Mouse (Mus musculus): ENCODE data around the gene Macf1.

The Macf1 gene

DNA sequence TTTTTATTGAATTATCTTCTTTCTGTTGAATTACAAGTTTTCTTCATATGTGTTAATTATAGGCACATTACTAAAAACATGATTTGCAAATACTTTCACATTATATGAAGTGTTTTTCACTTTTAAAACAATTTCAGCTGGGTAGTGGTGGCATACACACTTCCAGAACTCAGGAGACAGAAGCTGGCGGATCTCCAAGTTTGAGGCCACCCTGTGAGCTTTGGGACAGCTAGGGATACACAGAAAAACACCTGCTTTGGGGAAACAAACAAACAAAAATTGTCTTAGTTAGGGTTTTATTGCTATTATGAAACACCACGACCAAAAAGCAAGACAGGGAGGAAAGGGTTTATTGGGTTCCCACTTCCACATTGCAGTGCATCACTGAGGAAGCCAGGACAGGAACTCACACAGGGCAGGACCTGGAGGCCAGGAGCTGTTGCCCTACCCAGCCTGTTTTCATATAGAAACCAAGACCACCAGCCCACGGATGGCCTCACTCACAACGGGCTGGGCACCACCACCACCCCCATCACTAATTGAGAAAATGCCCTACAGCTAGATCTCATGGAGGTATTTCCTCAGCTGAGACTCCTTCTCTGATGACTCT, 93.0 kb downstream of the Macf1 start:
- no peaks in the 10 kb centered on the region for H3K9me3 ChIP-seq (ENCODE audit: low read length)
- H3K27me3 ChIP-seq (ENCODE audit: insufficient read depth, low read length): no peaks in the 10 kb centered on the region
- TF ChIP-seq NANOG (IDR thresholded peaks at IDR 0.05; ENCODE audit: borderline replicate concordance, low read length) (no peak), CTCF (conservative IDR thresholded peaks at IDR 0.05; ENCODE audit: low read length) (no peak), POU5F1 (IDR thresholded peaks at IDR 0.05; ENCODE audit: borderline replicate concordance, low read length) (no peak)
- peaks cover 44% of the 10 kb centered on the region for H3K36me3 ChIP-seq (ENCODE audit: insufficient read depth, low read length)
- H3K4me1 ChIP-seq (replicated peaks; ENCODE audit: low read depth, low read length): peaks cover 71% of the 10 kb centered on the region
- no peak overlapping the region for H3K4me3 ChIP-seq (replicated peaks; ENCODE audit: low read length)

- H3K9me3 ChIP-seq (ENCODE audit: low read length): no peaks in the 10 kb centered on the region
- peaks cover 64% of the 10 kb centered on the region for H3K4me1 ChIP-seq (replicated peaks; ENCODE audit: low read depth, low read length)
- no peaks in the 10 kb centered on the region for H3K27me3 ChIP-seq (ENCODE audit: insufficient read depth, low read length)
- peaks cover 35% of the 10 kb centered on the region for H3K36me3 ChIP-seq (ENCODE audit: insufficient read depth, low read length)
- TF ChIP-seq NANOG (IDR thresholded peaks at IDR 0.05; ENCODE audit: borderline replicate concordance, low read length): no peak
- no peak for TF ChIP-seq CTCF (conservative IDR thresholded peaks at IDR 0.05; ENCODE audit: low read length)
- no peak for TF ChIP-seq POU5F1 (IDR thresholded peaks at IDR 0.05; ENCODE audit: borderline replicate concordance, low read length)
- H3K4me3 ChIP-seq (replicated peaks; ENCODE audit: low read length): no peak overlapping the region
These were observed 94.7 kb downstream of the Macf1 start for GRCm38 (mm10) chr4:123589496-123589895.

- TF ChIP-seq NANOG (IDR thresholded peaks at IDR 0.05; ENCODE audit: borderline replicate concordance, low read length) (no peak), CTCF (conservative IDR thresholded peaks at IDR 0.05; ENCODE audit: low read length) (peak; percentile 69)
- Histone ChIP-seq H3K4me3 (replicated peaks; ENCODE audit: low read length) (no peak overlapping the region), H3K4me1 (replicated peaks; ENCODE audit: low read depth, low read length) (peaks cover 59% of the 10 kb centered on the region), H3K27me3 (ENCODE audit: insufficient read depth, low read length) (no peaks in the 10 kb centered on the region), H3K36me3 (ENCODE audit: insufficient read depth, low read length) (peaks cover 28% of the 10 kb centered on the region), H3K9me3 (ENCODE audit: low read length) (no peaks in the 10 kb centered on the region)
These were observed 95.5 kb downstream of the Macf1 start for GRCm38 (mm10) chr4:123588353-123589301.

DNA sequence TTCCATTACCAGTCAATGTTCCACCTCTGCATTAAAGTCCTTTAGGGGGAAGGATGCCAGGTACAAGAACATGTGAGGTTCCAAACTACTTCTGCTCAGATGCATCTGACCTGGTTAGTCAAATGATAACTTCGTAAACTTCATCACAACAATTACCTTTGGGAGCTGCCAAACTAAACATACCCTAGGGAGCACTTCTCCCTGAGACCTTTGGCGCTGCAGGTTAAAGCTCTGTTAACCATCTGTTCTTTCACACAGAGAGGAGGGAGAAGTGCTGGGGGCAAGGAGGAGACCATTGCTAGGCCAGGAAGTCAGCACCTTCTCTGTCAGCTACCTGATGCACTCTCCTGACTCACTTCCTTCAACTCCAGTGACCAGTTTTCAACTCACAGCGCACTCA, 96.5 kb downstream of the Macf1 start:
- Histone ChIP-seq H3K4me1 (replicated peaks; ENCODE audit: low read depth, low read length) (peaks cover 50% of the 10 kb centered on the region), H3K4me3 (replicated peaks; ENCODE audit: low read length) (no peak overlapping the region), H3K36me3 (ENCODE audit: insufficient read depth, low read length) (peaks cover 20% of the 10 kb centered on the region), H3K9me3 (ENCODE audit: low read length) (no peaks in the 10 kb centered on the region), H3K27me3 (ENCODE audit: insufficient read depth, low read length) (no peaks in the 10 kb centered on the region)
- TF ChIP-seq CTCF (conservative IDR thresholded peaks at IDR 0.05; ENCODE audit: low read length): no peak
- TF ChIP-seq POU5F1 (IDR thresholded peaks at IDR 0.05; ENCODE audit: borderline replicate concordance, low read length): no peak
- no peak for TF ChIP-seq NANOG (IDR thresholded peaks at IDR 0.05; ENCODE audit: borderline replicate concordance, low read length)

DNA sequence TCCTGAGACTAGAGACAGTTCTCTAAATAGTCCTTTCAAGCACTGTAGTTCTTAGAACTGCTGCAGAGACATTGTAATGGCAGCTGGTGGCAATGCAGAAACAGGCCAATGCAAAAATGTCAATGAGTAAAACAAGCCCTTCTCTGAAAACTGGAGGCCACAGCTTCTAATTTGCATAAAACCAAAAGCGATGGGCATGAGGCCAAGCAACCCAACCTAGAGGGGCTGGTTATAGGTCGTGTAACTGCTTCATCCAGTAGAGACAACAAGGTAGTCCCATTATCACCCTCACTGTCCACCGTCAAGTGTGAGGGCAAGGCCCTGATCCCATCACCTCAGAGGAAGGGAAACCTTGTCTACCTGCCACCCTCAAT, 99.5 kb downstream of the Macf1 start:
- no peaks in the 10 kb centered on the region for H3K9me3 ChIP-seq (ENCODE audit: low read length)
- 0 out of 2 replicates have a peak, but pooled peaks cover 4% of the 10 kb centered on the region for H3K36me3 ChIP-seq (ENCODE audit: insufficient read depth, low read length)
- TF ChIP-seq NANOG (IDR thresholded peaks at IDR 0.05; ENCODE audit: borderline replicate concordance, low read length) (no peak), POU5F1 (IDR thresholded peaks at IDR 0.05; ENCODE audit: borderline replicate concordance, low read length) (no peak), CTCF (conservative IDR thresholded peaks at IDR 0.05; ENCODE audit: low read length) (no peak)
- H3K27me3 ChIP-seq (ENCODE audit: insufficient read depth, low read length): no peaks in the 10 kb centered on the region
- peaks cover 30% of the 10 kb centered on the region for H3K4me1 ChIP-seq (replicated peaks; ENCODE audit: low read depth, low read length)
- H3K4me3 ChIP-seq (replicated peaks; ENCODE audit: low read length): no peak overlapping the region

- TF ChIP-seq NANOG (IDR thresholded peaks at IDR 0.05; ENCODE audit: borderline replicate concordance, low read length) (no peak), POU5F1 (IDR thresholded peaks at IDR 0.05; ENCODE audit: borderline replicate concordance, low read length) (no peak), CTCF (conservative IDR thresholded peaks at IDR 0.05; ENCODE audit: low read length) (peak; percentile 22)
- Histone ChIP-seq H3K9me3 (ENCODE audit: low read length) (no peaks in the 10 kb centered on the region), H3K27me3 (ENCODE audit: insufficient read depth, low read length) (no peaks in the 10 kb centered on the region), H3K36me3 (ENCODE audit: insufficient read depth, low read length) (0 out of 2 replicates have a peak, but pooled peaks cover 4% of the 10 kb centered on the region), H3K4me3 (replicated peaks; ENCODE audit: low read length) (no peak overlapping the region), H3K4me1 (replicated peaks; ENCODE audit: low read depth, low read length) (peaks cover 25% of the 10 kb centered on the region)
These were observed 100.0 kb downstream of the Macf1 start for GRCm38 (mm10) chr4:123584084-123584719.

DNA sequence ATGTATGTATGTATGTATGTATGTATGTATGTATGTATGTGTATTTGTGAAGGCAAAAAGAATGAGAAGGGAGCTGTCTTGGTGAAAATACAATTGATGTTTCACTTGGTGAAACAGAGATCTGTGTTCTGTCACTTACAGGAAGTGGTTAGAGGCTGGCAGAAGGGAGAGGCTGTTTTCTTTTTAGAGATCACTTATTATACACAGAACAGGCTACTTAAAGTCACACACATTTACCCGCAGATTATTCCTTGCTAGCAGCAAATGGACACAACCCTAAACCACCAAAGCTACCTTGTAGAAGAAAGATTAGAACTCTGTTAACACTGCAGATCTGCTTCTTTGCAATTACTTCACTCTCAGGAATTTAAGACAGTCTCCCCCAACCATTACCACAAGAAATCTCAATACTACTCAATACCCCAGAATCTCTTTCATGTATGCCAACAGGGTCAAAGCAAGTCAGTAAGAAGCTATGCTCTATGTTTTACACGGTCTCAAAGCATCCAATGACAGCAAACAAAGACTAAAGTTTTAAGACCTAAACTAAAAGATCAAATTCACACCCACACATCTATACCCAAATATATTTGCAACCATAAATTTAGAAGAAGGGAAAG, 106.6 kb downstream of the Macf1 start:
- no peak overlapping the region for H3K4me3 ChIP-seq (replicated peaks; ENCODE audit: low read length)
- H3K36me3 ChIP-seq (ENCODE audit: insufficient read depth, low read length): no peaks in the 10 kb centered on the region
- no peaks in the 10 kb centered on the region for H3K9me3 ChIP-seq (ENCODE audit: low read length)
- no peaks in the 10 kb centered on the region for H3K27me3 ChIP-seq (ENCODE audit: insufficient read depth, low read length)
- TF ChIP-seq NANOG (IDR thresholded peaks at IDR 0.05; ENCODE audit: borderline replicate concordance, low read length) (no peak), CTCF (conservative IDR thresholded peaks at IDR 0.05; ENCODE audit: low read length) (no peak), POU5F1 (IDR thresholded peaks at IDR 0.05; ENCODE audit: borderline replicate concordance, low read length) (no peak)
- peaks cover 30% of the 10 kb centered on the region for H3K4me1 ChIP-seq (replicated peaks; ENCODE audit: low read depth, low read length)

Measured in E14TG2a.4 (cell line).